Mouse (Mus musculus): ENCODE data around the gene Mynn. TPM values are rescaled to one million over a fixed set of nuclear protein-coding genes. Genes with fewer than 3 reads are reported as not detected.
"Not testable (repeated sequence)": the region's sequence is repeated elsewhere in the genome, so short reads cannot be mapped to it uniquely, and the experiment has no call there.

Gene Mynn
- polyA plus RNA-seq (2017; shearing (Covaris generic)): 10 to 100 TPM; 34.9 to 43.8 (median 36.9) TPM

DNA sequence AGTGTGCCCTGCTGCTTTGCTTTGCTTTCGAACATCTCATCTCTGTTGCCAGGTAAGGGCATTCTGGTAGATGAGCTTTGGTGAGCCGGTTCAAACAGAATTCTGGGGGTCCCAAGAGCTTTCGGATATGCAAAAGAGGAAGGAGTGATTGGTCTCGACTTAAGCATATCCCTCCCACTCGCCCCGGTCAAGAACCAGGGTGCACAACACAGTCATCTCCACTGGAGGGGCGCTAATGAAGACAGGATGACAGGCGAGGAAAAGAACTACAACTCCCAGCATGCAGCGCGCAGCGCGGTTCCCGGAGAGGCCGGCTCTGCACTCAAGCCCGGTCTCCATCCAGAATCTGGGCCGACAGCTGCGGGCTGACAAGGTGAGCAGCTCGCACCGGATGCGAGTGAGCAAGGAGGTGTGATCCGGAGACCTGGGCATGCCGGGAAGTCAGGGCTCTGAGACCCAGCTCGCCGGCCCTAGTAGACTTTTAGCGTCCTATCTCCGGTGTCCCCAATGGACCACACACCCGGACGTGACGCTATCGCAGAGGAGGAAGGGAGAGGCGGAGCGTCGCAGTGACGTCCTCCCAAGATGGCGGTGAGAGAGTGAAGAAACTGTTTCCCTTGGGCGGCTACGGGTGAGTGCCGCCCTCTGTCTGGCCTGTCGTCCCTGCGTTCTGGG lies at the start of gene Mynn:
Mynn (plus strand) TSS at position 1 of the 675 bp plus-strand sequence.
- peak; percentile 79 for ATAC-seq

DNA sequence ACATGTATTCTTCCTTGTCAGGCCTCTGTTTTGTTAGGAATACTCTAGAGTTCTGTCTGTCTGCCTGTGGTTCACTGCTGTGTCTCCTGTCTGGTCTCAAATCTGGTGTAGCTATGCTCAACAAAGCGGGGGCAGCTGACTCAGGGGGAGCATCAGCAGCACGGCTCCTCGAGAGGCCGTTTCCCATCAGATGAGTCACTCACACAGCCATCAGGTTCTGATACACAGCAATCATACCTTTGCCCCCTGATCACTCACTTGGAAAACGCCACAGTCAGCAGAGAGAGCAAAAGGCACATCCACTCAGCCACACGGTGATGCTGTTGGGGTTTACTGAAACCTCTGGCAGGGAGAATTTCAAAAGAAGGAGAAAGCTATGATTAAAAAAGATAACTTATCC lies 48.1 kb upstream of the Mynn start:
- no peak for ATAC-seq

DNA sequence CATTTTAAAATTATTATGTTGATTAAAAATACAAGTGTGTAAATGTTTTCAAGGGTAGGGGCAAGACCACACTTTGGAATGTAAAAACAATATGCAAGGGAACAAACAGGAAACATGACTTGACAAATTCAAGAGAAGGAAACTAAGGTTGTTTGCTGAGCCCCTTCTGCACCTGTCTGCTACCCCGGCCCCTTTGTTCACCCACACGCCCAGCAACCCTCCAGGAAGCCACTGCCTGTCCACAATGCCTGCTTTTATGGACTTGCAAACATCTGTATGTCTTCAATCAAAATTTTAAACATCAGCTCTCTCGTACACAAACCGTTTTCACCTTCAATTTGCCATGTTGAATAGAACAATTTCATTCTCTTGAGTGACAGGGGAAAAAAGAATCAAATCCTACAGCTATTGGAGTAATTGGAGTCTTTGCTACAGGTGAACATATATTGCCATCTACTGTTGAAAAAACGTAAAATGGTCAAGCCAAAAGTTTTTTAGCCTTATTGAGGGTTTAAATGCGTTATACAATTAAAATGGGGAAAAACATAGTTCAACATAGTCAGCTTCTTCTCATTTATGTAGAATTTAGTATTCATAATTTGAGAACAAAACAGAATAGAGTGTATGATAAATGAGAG lies 41.1 kb upstream of the Mynn start:
- ATAC-seq: no peak

DNA sequence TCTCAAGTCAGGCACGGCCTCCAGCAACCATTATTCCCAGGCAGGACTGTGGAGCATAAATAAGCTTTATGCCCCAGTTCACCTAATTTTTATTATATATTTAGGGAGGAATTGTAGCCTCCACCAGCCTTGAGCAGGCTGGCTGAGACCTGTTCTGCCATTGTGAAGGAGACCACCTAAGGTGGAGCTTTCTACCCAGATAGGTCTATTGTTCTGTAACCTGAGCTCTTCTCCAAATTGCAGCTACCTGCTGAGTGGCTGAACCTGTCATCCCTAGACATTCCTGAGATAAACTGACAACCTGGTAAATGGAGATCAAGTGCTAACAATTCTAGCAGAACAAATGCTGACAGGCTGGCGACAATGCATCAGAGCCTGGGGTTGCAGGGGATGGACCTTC lies 35.5 kb upstream of the Mynn start:
- not testable (repeated sequence) for ATAC-seq

DNA sequence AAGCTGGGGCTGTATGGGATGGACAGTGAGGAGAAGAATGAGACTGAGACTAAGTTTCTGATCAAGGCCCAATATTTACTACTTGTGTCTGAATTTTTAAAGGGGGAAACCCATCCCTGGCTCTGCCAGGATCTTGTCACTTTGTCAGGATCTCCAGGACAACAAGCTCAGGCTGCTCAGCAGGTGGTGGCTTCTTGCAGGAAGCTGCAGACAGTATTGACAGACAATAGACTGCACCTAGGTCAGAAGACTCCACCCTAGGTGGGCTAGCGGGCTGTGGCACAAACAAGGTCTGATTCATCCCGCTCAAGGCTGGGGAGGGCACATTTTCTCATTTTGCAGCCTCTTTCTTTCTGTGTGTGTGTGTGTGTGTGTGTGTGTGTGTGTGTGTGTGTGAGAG lies 28.3 kb upstream of the Mynn start:
- ATAC-seq: no peak

DNA sequence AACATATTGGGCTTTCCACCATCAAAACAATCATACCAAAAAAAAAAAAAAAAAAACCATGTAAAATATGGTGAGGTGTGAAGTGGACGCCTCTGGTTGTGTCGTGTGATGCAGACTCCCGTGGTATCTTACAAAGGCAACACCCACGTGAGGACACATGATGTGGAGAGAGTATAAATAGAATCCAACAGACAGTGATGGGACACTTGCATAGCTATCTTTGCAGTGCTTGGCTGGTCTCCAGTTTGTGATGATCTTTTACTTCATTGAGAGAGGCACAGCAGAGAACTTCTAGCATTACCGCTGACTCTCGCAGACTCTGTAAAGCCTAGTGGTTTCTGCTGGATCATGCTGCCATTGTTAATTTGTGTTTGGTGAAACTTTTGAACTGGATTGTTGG lies 13.0 kb upstream of the Mynn start:
- no peak for ATAC-seq

DNA sequence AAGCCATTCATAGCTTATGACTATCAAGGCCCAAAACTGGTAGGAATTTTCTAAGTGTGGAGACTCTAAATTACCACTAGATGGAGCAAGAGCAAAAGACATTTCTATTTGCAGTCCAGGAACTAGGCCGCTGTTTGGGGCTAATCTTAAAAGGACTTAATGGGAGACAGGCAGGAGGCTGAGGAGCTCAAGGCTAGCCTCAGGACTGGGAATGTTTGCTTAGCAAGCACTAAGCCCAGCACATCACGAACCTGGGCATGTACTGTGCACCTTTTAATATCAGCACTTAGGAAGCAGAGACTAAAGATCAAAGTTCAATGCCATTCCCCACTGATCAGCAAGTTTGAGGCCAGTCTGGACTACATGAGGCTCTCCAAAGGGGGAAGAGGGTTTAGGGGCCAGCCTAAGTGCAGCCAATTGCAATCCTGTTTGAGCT lies 9.4 kb upstream of the Mynn start:
- ATAC-seq: peak; percentile 79

DNA sequence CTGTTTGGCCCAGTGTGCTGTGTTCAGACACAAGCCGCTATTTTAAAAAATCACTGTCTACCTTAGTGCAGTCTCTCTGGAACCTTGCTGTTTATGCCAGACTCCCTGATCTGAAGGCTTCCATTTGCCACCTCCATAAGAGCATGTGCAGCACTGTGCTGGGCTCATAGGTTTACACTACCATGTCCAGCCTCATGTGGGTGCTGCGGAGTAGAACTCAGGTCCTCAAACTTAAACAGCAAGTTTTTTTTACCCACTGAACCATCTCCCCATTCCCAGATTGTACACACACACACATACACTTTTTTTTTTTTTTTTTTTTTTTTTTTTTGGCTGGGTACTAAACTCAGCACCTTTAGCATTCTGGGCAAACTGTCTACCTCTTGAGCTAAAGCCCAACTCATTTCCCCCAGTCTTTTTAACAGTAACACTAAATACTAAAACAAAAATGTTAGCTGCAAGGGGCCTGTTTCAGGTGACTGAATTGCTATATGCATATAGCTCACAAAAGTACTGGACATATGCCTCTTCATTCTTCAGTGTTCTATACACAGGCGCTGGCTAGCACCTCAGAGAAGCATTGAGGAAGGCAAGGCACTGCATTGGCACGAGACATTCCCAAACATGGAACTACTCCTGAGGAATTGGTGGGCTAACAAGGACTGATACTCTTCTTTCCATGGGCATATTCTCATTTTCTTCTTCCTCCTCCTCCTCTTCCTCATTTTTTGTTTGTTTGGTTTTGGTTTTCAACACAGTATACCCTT lies 8.0 kb upstream of the Mynn start:
- peak; percentile 56 for ATAC-seq

DNA sequence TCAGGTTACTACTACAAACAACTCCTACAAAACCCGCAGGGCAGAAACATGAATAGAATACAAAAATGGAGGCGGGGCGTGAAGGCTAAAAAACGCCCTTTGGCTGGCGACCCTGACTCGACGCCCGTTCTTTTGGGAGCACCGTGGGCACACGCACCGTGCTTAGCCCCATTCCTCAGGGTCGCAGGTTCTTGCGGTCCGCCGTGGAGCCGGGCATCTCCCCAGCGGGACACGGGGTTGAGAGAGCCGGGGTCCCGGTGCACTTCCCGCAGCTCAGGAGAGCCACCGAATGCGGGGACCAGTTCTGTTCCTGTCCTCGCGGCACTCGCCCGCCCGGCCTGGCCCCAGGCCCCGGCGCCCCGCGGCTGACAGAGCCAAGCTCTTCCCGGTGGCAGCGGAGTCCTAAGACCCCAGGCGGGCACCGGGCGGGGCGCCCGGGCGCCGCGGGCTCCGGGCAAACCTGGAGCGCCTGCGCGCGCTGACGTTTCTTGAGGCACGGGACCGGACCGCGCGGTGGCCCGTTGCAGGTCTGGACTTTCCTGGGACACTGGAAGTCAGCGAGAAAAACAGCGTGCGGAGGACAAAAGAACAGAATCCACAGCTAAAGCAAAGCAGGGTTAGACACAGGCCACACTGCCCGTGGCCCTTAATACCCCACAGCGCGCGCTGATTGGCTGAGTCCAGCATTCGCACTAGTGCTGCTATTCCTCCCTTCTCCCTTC lies 6.6 kb upstream of the Mynn start:
- peak; percentile 27 for ATAC-seq

DNA sequence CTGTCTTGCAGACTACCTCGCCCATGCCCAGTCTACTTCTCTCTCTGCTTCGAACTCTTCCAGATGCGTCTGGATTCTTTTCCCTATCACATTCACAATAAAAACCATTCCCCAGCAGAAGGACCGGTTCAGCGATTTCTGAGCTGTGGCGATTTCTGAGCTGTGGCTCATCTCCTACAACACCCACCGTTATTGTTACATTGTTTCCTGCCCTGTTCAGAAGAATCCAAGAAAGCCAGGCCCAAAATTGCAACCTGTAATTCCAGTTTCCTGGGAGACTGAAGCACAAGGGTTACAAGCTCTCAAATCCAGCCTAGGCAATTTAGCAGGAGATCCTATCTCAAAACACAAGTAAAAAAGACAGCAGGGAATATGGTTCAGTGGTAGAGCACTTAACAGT lies 4.6 kb upstream of the Mynn start:
- ATAC-seq: no peak

DNA sequence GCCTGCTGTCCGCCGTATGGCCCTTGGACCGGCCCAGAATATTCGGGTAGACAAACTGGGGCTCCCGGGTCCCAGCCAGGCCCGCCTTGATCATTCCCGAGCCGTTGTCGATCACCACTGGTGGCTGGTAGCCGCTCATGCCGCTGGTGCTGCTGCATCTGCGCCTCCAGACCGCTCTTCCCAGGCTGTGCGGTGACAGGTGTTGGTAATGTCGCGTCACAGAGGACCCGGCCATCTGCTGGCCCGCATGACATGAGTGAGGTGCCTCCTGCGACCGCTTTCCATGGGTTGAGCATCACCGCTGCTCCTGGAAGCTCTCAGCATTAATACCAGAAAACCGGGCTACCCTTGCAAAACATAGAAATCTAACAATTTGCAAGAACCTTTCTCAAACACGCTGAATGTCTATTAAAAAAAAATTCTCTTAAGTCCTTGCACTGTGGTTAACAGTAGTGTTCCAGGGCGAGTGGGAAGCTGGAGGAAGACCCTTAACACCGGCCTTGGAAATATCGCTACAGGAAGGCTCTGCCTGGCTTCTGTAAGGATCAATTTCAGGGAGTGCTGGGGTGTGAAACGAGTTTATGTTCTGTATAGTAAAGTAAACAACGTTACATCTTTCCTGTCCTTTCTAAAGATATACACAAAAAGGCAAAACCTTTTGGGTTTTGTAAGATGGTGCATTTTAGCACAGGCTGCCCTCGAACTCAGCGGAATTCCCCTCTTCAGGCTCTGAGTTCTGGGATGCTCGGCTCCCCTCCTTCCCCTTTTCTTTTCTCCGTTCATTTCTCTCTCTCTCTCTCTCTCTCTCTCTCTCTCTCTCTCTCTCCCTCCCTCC lies 1.9 kb upstream of the Mynn start, which contains the start of gene Actrt3:
Actrt3 (minus strand) TSS at position 229 of the 835 bp plus-strand sequence.
- ATAC-seq: no peak

DNA sequence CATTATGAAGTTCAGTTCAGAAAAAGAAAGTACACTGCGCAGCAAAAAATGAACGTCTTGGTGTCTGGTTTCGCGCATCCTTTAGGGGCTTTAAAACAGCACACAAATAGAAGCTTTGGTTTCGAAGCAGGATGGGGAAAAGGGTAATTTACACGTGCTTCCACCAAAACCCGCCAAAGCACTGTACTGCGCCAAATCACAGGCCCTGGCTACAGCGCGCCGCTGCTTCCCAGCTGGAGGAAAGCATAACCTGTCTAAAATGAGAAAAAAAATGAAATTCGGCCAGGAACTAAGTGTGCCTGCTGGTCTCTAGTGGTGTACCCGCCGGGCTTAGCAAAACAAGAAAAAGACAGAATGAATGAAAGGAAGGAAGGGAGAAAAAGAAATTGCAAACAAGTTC lies 1.1 kb upstream of the Mynn start:
- peak; percentile 1 for ATAC-seq

DNA sequence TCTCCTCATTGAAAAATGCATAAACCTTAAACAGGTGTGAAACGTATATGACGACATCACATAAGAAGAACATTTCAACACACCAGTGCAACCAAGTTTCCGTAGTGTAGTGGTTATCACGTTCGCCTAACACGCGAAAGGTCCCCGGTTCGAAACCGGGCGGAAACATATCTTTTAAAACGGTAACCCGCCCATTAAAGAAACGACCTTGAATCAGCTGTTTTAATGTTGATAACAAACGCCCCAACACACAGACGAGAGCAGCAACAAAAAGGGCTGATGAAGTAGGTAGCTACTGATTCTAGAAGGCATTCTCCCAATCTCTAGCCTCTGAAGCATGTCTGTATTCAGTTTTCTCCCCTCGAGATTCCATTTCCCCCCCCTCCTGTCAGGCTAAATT lies 690 bp upstream of the Mynn start:
- ATAC-seq: peak; percentile 45

DNA sequence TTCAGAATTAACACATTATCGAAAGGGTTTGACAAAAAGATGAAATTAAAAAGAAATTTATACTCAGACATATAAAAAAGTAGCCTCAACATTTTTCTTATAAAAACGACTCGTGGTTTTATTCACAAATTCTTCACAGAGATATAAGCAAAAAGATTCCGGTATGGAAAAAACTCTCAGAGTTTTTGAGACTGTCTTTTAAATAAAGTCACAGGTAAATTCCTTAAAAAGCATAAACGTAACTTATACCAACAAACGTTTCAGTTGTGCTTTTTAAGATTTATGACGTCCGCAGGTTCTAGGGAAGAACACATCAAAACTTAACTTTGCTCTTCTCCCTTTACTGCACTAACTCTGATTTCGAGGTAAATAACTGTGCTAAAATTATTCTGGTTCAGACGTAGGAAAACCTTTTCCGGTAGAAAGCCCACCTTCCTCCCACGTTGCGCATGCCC lies 228 bp upstream of the Mynn start:
- ATAC-seq: no peak

DNA sequence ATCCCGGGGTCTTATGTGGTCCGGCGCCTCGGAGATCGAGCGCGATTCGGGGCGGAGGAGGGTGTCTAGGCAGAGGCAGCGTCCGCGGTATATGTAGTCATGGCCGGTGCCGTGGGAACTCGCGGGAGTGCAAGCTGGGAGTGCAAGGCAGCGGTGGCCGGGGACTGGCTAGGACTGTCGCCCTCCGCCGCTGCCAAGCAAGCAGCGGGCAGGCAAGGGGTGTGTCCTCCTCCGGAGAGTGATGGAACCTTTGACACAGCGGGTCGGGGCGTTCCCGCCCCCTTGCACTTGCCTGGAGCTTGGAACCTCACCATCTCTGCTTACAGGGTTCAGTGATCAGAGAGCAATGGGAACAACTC lies 854 bp downstream of the Mynn start:
- ATAC-seq: peak; percentile 31

DNA sequence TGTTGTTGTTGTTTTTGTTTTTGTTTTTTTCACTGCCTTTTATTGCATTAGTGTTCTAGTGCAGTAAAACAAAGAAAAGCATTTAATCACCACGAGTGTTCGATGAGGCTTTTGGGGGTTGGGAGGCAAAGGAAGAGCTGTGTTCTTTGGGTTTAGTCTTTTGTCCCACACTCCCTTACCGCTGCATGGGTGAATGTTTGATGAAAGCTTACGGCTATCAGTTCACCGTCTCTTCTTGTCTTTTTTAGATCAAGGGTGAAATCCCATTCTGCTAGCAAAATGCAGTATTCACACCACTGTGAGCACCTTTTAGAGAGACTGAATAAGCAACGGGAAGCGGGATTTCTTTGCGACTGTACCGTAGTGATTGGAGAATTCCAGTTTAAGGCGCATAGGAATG lies 1.4 kb downstream of the Mynn start:
- no peak for ATAC-seq

DNA sequence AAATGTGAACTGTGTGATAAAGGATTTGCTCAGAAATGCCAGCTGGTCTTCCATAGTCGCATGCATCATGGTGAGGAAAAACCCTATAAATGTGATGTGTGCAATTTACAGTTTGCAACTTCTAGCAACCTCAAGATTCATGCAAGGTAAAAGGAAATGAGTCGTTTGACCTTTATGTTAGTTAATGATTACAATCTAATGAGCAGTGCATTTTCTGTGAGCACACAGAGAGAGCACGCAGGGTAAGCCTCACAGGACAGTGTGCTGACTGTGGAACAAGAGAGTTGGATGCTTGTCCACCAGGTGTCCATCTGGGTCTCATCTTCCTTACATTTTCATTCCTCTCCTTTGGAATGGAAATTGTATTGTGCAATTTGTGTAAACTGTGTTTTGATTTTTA lies 7.1 kb downstream of the Mynn start:
- peak; percentile 55 for ATAC-seq

DNA sequence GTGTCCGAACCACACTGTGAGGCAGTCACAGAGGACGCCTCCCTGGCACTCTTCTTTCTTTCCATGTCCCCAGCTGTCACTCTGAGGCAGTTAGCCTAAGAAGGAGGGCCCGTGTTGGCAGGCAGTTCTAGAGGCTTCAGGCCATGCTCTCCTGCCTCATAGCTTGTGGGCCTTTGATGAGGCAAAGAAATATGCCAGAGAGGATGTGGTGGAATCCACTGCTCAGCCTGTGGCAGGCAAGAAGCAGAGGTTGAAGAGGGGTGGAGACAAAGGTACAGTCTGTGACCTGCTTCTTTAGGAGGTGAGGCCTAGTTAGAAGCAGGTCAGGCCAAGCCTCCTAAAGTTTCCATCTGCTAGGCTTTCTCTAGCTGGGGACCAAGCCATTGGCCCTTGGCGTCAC lies 9.1 kb downstream of the Mynn start:
- peak; percentile 79 for ATAC-seq

DNA sequence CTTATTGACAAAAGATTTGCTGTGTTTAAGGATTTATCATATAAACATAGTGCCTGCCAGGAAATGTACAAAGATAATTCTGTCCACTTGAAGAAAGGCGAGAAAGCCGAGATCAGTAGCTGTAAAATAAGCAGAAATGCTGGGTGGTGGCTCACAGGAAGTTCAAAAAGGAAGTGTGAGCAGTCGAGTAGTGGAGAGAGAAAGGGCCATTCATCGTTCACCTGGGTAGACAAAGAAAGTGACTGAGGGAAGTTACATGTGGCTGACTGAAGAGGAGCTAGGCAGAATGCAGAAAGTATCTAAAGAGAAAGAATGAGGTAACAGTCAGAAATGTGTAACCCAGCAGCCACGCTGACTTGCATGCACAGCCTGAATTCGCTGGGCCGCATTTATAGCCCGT lies 18.3 kb downstream of the Mynn start:
- ATAC-seq: no peak

DNA sequence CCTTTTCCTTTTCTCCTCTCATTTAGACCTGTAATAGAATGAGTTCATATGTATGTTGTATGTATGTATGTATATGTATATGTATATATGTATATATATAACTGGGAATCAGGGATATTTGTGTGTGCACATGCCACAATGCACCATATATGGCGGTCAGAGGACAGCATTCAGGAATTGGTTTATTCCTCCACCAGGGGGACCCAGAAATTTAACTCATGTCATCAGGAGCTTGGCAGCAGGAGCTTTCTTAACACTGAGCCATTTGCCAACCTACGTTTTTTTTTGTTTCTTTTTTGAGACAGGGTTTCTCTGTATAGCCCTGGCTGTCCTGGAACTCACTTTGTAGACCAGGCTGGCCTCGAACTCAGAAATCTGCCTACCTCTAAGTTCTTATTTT lies 31.8 kb downstream of the Mynn start:
- no peak for ATAC-seq

DNA sequence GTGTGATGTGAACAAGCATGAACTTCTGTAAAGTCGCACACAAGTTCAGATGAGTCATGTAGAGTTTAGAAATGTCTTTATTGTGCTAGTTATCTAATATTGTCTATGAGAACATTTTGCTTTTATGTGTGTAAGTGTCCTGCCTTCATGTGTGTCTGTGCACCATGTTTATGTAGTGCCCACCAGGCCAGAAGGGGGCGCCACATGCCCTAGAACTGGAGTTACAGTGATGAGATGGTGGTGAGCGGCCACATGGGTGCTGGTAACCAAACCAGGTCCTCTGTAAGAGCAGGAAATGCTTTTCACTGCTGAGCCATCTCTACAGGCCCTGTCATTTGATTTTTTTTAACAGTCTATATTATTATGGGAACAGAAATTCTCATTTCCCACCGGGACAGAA lies 33.8 kb downstream of the Mynn start:
- ATAC-seq: no peak

DNA sequence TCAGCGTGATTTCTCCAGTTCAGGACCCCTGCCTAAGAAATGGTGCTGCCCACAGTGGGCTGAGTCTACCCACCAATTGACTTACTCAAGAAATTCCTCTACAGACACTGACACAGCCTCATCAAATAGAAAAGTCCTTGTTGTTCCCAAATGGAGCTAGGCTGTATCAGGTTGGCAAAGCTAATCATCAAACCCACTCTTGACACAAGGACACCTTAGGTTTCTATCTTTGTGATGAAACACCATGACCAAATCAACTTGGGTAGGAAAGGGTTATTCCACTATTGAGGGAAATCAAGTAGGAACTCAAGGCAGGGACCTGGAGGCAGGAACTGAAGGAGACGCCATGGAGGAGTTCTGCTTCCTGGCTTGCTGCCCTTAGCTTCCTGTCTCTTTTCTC lies 42.3 kb downstream of the Mynn start, which contains the start of gene Lrriq4:
Lrriq4 (plus strand) TSS at position 301 of the 400 bp plus-strand sequence.
- ATAC-seq: no peak
